Mouse (Mus musculus) cortical plate, adult 2 months (tissue): ENCODE measurements around the gene Arhgap22.

Experiments used
- CTCF ChIP-seq: fragments of 200-500 bp; IDR thresholded peaks from 2 replicates; pipeline ENCODE4 v1.5.1; 2011; ENCODE audit warnings: mild to moderate bottlenecking, control low read depth, low read length; ENCODE audit not compliant: insufficient read depth; ENCODE audit errors: extremely low read depth
- POLR2A ChIP-seq: fragments of 200-500 bp; IDR thresholded peaks from 2 replicates; pipeline ENCODE4 v1.6.1; 2011; ENCODE audit warnings: mild to moderate bottlenecking, low read length, control low read depth; ENCODE audit not compliant: insufficient read depth; ENCODE audit errors: extremely low read depth

- TF ChIP-seq CTCF = no peak
- no peak for TF ChIP-seq POLR2A
Measured at GRCm38 (mm10) chr14:33215163-33215562, 1.3 kb downstream of the Arhgap22 start.
